Mouse (Mus musculus) kidney, adult 2 months (tissue): ENCODE data around the gene Ankfn1. TPM values are rescaled to one million over a fixed set of nuclear protein-coding genes. Genes with fewer than 3 reads are reported as not detected.

ENCODE experiments used
- DNase-seq: peaks from one replicate; pipeline ENCODE4 v3.0.0; 2021
- H3K27ac ChIP-seq: fragments of 200-500 bp; 2 replicates; pipeline ENCODE4 v1.5.1; 2012; ENCODE audit warnings: low read depth, low read length, control low read depth, inconsistent platforms; ENCODE audit not compliant: insufficient read depth
- H3K27me3 ChIP-seq: fragments of 200-500 bp; replicated peaks from 2 replicates; pipeline ENCODE4 v1.6.1; 2012; ENCODE audit warnings: mild to moderate bottlenecking, moderate library complexity, low read length, inconsistent platforms; ENCODE audit not compliant: control insufficient read depth, insufficient read depth
- H3K36me3 ChIP-seq: fragments of 200-500 bp; 2 replicates; pipeline ENCODE4 v1.6.1; 2012; ENCODE audit warnings: mild to moderate bottlenecking, moderate library complexity, low read length, inconsistent platforms; ENCODE audit not compliant: control insufficient read depth, insufficient read depth
- H3K4me1 ChIP-seq: fragments of 200-500 bp; 2 replicates; pipeline ENCODE4 v1.6.1; 2011; ENCODE audit warnings: low read length; ENCODE audit not compliant: control insufficient read depth, insufficient read depth
- H3K4me3 ChIP-seq: fragments of 200-500 bp; 2 replicates; pipeline ENCODE4 v1.5.1; 2011; ENCODE audit warnings: mild to moderate bottlenecking, low read depth, low read length, control low read depth; ENCODE audit not compliant: insufficient read depth
- CTCF ChIP-seq: fragments of 200-500 bp; conservative IDR thresholded peaks from 2 replicates; pipeline ENCODE4 v1.5.1; 2011; ENCODE audit warnings: low read depth, mild to moderate bottlenecking, control low read depth, low read length, moderate library complexity, mixed read lengths; ENCODE audit not compliant: insufficient read depth, insufficient read length
- POLR2A ChIP-seq: fragments of 200-500 bp; IDR thresholded peaks from one replicate; pipeline ENCODE4 v1.6.1; 2011; ENCODE audit warnings: low read depth, low read length, control low read depth
- WGBS: fragments of 180-500 bp; shearing (Covaris S2); methylation state at CpG from one replicate; pipeline ENCODE4 v1.1.7; 2018; 5-methylcytosine and 5-hydroxymethylcytosine counted together
- polyA plus RNA-seq: library from polyadenylated mRNA; depleted of rRNA; stranded (reverse); fragments of >200 nt; gene quantifications from 2 replicates; pipeline ENCODE4 v1.2.3, GENCODE M21; 2012

Ankfn1 gene
- polyA plus RNA-seq, 1 experiment, result 0.03 TPM

GRCm38 (mm10) chr11:89607270-89607669 is 170.2 kb downstream of the Ankfn1 start:
- TF ChIP-seq POLR2A (no peak), CTCF (no peak)

GRCm38 (mm10) chr11:89606346-89606745 is 171.1 kb downstream of the Ankfn1 start:
- no peaks in the 10 kb centered on the region for H3K4me1 ChIP-seq
- no peak for TF ChIP-seq CTCF
- TF ChIP-seq POLR2A, result no peak
- no peak for DNase-seq
- H3K27ac ChIP-seq, result no peak overlapping the region
- no peaks in the 10 kb centered on the region for H3K36me3 ChIP-seq
- H3K27me3 ChIP-seq, result no peaks in the 10 kb centered on the region
- WGBS, result 62% methylated on average over 6 of the region's 6 CpGs
- H3K4me3 ChIP-seq, result no peak overlapping the region

More at GRCm38 (mm10) chr11:89607270-89607669, 170.2 kb downstream of the Ankfn1 start:
- 67% methylated on average over 3 of the region's 3 CpGs for WGBS
- H3K36me3 ChIP-seq, result no peaks in the 10 kb centered on the region
- H3K4me1 ChIP-seq, result no peaks in the 10 kb centered on the region
- DNase-seq, result no peak
- H3K4me3 ChIP-seq, result no peak overlapping the region
- no peaks in the 10 kb centered on the region for H3K27me3 ChIP-seq
- H3K27ac ChIP-seq, result no peak overlapping the region

- Histone ChIP-seq H3K27ac (no peak overlapping the region), H3K27me3 (no peaks in the 10 kb centered on the region), H3K36me3 (no peaks in the 10 kb centered on the region), H3K4me1 (no peaks in the 10 kb centered on the region), H3K4me3 (no peak overlapping the region)
- 80% methylated on average over 5 of the region's 5 CpGs for WGBS
- no peak for DNase-seq
- TF ChIP-seq POLR2A (no peak), CTCF (no peak)
Observed at GRCm38 (mm10) chr11:89602966-89603365, 174.5 kb downstream of the Ankfn1 start.

- Histone ChIP-seq H3K27ac (no peak overlapping the region), H3K4me1 (no peaks in the 10 kb centered on the region), H3K36me3 (no peaks in the 10 kb centered on the region), H3K4me3 (no peak overlapping the region), H3K27me3 (no peaks in the 10 kb centered on the region)
- TF ChIP-seq POLR2A (no peak), CTCF (no peak)
- no peak for DNase-seq
- WGBS, result 83% methylated on average over 8 of the region's 8 CpGs
Observed at GRCm38 (mm10) chr11:89600921-89601515, 176.4 kb downstream of the Ankfn1 start.

GRCm38 (mm10) chr11:89590273-89590874 is 187.1 kb downstream of the Ankfn1 start:
- DNase-seq, result no peak
- no peak overlapping the region for H3K4me3 ChIP-seq
- no peak overlapping the region for H3K27ac ChIP-seq
- TF ChIP-seq CTCF (no peak), POLR2A (no peak)
- no peaks in the 10 kb centered on the region for H3K4me1 ChIP-seq
- H3K27me3 ChIP-seq, result no peaks in the 10 kb centered on the region
- H3K36me3 ChIP-seq, result no peaks in the 10 kb centered on the region
- 67% methylated on average over 10 of the region's 10 CpGs for WGBS

GRCm38 (mm10) chr11:89586341-89586740 is 191.1 kb downstream of the Ankfn1 start:
- Histone ChIP-seq H3K27ac (no peak overlapping the region), H3K27me3 (no peaks in the 10 kb centered on the region), H3K4me3 (no peak overlapping the region), H3K4me1 (no peaks in the 10 kb centered on the region), H3K36me3 (no peaks in the 10 kb centered on the region)
- no peak for DNase-seq
- TF ChIP-seq CTCF, result no peak
- 77% methylated on average over 2 of the region's 2 CpGs for WGBS

- Histone ChIP-seq H3K27me3 (no peaks in the 10 kb centered on the region), H3K27ac (no peak overlapping the region), H3K36me3 (no peaks in the 10 kb centered on the region), H3K4me1 (no peaks in the 10 kb centered on the region), H3K4me3 (no peak overlapping the region)
- no peak for TF ChIP-seq CTCF
- no peak for TF ChIP-seq POLR2A
- no peak for DNase-seq
- WGBS, result 56% methylated on average over 6 of the region's 6 CpGs
Observed at GRCm38 (mm10) chr11:89579826-89580225, 197.6 kb downstream of the Ankfn1 start.

GRCm38 (mm10) chr11:89579111-89579510 is 198.3 kb downstream of the Ankfn1 start:
- 92% methylated on average over 4 of the region's 4 CpGs for WGBS
- Histone ChIP-seq H3K4me1 (no peaks in the 10 kb centered on the region), H3K4me3 (no peak overlapping the region), H3K27ac (no peak overlapping the region), H3K27me3 (no peaks in the 10 kb centered on the region), H3K36me3 (no peaks in the 10 kb centered on the region)
- DNase-seq, result no peak
- TF ChIP-seq POLR2A, result no peak
- TF ChIP-seq CTCF, result no peak
